Mouse (Mus musculus): ENCODE measurements at regions not wholly inside any gene's neighbourhood (a gene's known extent, or its start where the extent isn't known, plus 50 kb on each side); places are given as distances from the start of the nearest gene placed in this dataset.

GRCm38 (mm10) chr16:24151831-24152247 lies 163.2 kb upstream of the Bcl6 start:
- TF ChIP-seq POLR2A (IDR thresholded peaks at IDR 0.05; ENCODE audit: borderline replicate concordance, insufficient read depth, low read length) (no peak), CTCF (IDR thresholded peaks at IDR 0.05; ENCODE audit: borderline replicate concordance, insufficient read depth, low read depth, low read length) (no peak)
- Histone ChIP-seq H3K27ac (ENCODE audit: insufficient read depth, low read length) (no peak overlapping the region), H3K4me1 (ENCODE audit: control insufficient read depth, insufficient read depth, low read length) (peaks cover 18% of the 10 kb centered on the region), H3K4me3 (replicated peaks; ENCODE audit: insufficient read depth, low read depth, low read length) (no peak overlapping the region), H3K27me3 (ENCODE audit: control insufficient read depth, insufficient read depth, low read length) (no peaks in the 10 kb centered on the region)
- DNase-seq = no peak
- WGBS = 93% methylated on average over 7 of the region's 7 CpGs

GRCm38 (mm10) chr16:24151178-24151725 lies 162.6 kb upstream of the Bcl6 start:
- H3K27me3 ChIP-seq (ENCODE audit: control insufficient read depth, insufficient read depth, low read length) = no peaks in the 10 kb centered on the region
- TF ChIP-seq CTCF (IDR thresholded peaks at IDR 0.05; ENCODE audit: borderline replicate concordance, insufficient read depth, low read depth, low read length) = no peak
- no peak for TF ChIP-seq POLR2A (IDR thresholded peaks at IDR 0.05; ENCODE audit: borderline replicate concordance, insufficient read depth, low read length)
- WGBS = 87% methylated on average over 7 of the region's 7 CpGs
- no peak overlapping the region for H3K4me3 ChIP-seq (replicated peaks; ENCODE audit: insufficient read depth, low read depth, low read length)
- no peak for DNase-seq
- no peak overlapping the region for H3K27ac ChIP-seq (ENCODE audit: insufficient read depth, low read length)
- H3K4me1 ChIP-seq (ENCODE audit: control insufficient read depth, insufficient read depth, low read length) = peaks cover 18% of the 10 kb centered on the region

- 94% methylated on average over 2 of the region's 2 CpGs for WGBS
- TF ChIP-seq POLR2A (IDR thresholded peaks at IDR 0.05; ENCODE audit: borderline replicate concordance, insufficient read depth, low read length) = no peak
- TF ChIP-seq CTCF (IDR thresholded peaks at IDR 0.05; ENCODE audit: borderline replicate concordance, insufficient read depth, low read depth, low read length) = no peak
- no peak for DNase-seq
- Histone ChIP-seq H3K4me3 (replicated peaks; ENCODE audit: insufficient read depth, low read depth, low read length) (no peak overlapping the region), H3K4me1 (ENCODE audit: control insufficient read depth, insufficient read depth, low read length) (peaks cover 15% of the 10 kb centered on the region), H3K27me3 (ENCODE audit: control insufficient read depth, insufficient read depth, low read length) (no peaks in the 10 kb centered on the region), H3K27ac (ENCODE audit: insufficient read depth, low read length) (no peak overlapping the region)
Measured at GRCm38 (mm10) chr16:24150512-24150911, 161.9 kb upstream of the Bcl6 start.

GRCm38 (mm10) chr16:24149441-24149840 lies 160.8 kb upstream of the Bcl6 start:
- WGBS = 9% methylated on average over 4 of the region's 4 CpGs
- no peak overlapping the region for H3K4me3 ChIP-seq (replicated peaks; ENCODE audit: insufficient read depth, low read depth, low read length)
- peak; percentile 77 to 89 for DNase-seq

GRCm38 (mm10) chr16:24143894-24144293 lies 155.2 kb upstream of the Bcl6 start:
- Histone ChIP-seq H3K4me3 (replicated peaks; ENCODE audit: insufficient read depth, low read depth, low read length) (no peak overlapping the region), H3K27ac (ENCODE audit: insufficient read depth, low read length) (no peak overlapping the region), H3K4me1 (ENCODE audit: control insufficient read depth, insufficient read depth, low read length) (no peaks in the 10 kb centered on the region), H3K27me3 (ENCODE audit: control insufficient read depth, insufficient read depth, low read length) (no peaks in the 10 kb centered on the region)
- DNase-seq = no peak
- WGBS = 94% methylated on average over 3 of the region's 3 CpGs
- TF ChIP-seq POLR2A (IDR thresholded peaks at IDR 0.05; ENCODE audit: borderline replicate concordance, insufficient read depth, low read length) (no peak), CTCF (IDR thresholded peaks at IDR 0.05; ENCODE audit: borderline replicate concordance, insufficient read depth, low read depth, low read length) (no peak)

More at GRCm38 (mm10) chr16:24149441-24149840, 160.8 kb upstream of the Bcl6 start:
- H3K27me3 ChIP-seq (ENCODE audit: control insufficient read depth, insufficient read depth, low read length) = no peaks in the 10 kb centered on the region
- peak overlapping the region; percentile 70 for H3K27ac ChIP-seq (ENCODE audit: insufficient read depth, low read length)
- peaks cover 12% of the 10 kb centered on the region; the same call in 1 of the 2 replicates for H3K4me1 ChIP-seq (ENCODE audit: control insufficient read depth, insufficient read depth, low read length)
- TF ChIP-seq POLR2A (IDR thresholded peaks at IDR 0.05; ENCODE audit: borderline replicate concordance, insufficient read depth, low read length) (0 out of 2 replicates have a peak, but pooled peaks have one; percentile 17), CTCF (IDR thresholded peaks at IDR 0.05; ENCODE audit: borderline replicate concordance, insufficient read depth, low read depth, low read length) (no peak)

- H3K27ac ChIP-seq (ENCODE audit: insufficient read depth, low read length) = no peak overlapping the region
- no peak for DNase-seq
- WGBS = 45% methylated on average over 5 of the region's 5 CpGs
- no peaks in the 10 kb centered on the region for H3K27me3 ChIP-seq (ENCODE audit: control insufficient read depth, insufficient read depth, low read length)
- no peaks in the 10 kb centered on the region for H3K4me1 ChIP-seq (ENCODE audit: control insufficient read depth, insufficient read depth, low read length)
- H3K4me3 ChIP-seq (replicated peaks; ENCODE audit: insufficient read depth, low read depth, low read length) = no peak overlapping the region
- no peak for TF ChIP-seq CTCF (IDR thresholded peaks at IDR 0.05; ENCODE audit: borderline replicate concordance, insufficient read depth, low read depth, low read length)
- no peak for TF ChIP-seq POLR2A (IDR thresholded peaks at IDR 0.05; ENCODE audit: borderline replicate concordance, insufficient read depth, low read length)
Measured at GRCm38 (mm10) chr16:24142915-24143541, 154.4 kb upstream of the Bcl6 start.

- 87% methylated on average over 3 of the region's 3 CpGs for WGBS
Measured at GRCm38 (mm10) chr16:24139109-24139508, 150.5 kb upstream of the Bcl6 start.

More at GRCm38 (mm10) chr16:24139109-24139508, 150.5 kb upstream of the Bcl6 start:
- Histone ChIP-seq H3K4me3 (replicated peaks; ENCODE audit: insufficient read depth, low read depth, low read length) (no peak overlapping the region), H3K4me1 (ENCODE audit: control insufficient read depth, insufficient read depth, low read length) (peaks cover 14% of the 10 kb centered on the region; the same call in 1 of the 2 replicates), H3K27ac (ENCODE audit: insufficient read depth, low read length) (no peak overlapping the region), H3K27me3 (ENCODE audit: control insufficient read depth, insufficient read depth, low read length) (no peaks in the 10 kb centered on the region)
- no peak for TF ChIP-seq CTCF (IDR thresholded peaks at IDR 0.05; ENCODE audit: borderline replicate concordance, insufficient read depth, low read depth, low read length)
- TF ChIP-seq POLR2A (IDR thresholded peaks at IDR 0.05; ENCODE audit: borderline replicate concordance, insufficient read depth, low read length) = no peak
- DNase-seq = no peak

Data from cerebellum, adult 2 months (tissue).